Mouse (Mus musculus) adipocyte (in vitro differentiated cells): ENCODE measurements at regions not wholly inside any gene's neighbourhood (a gene's known extent, or its start where the extent isn't known, plus 50 kb on each side); places are given as distances from the start of the nearest gene placed in this dataset.
"Not testable (repeated sequence)": the region's sequence is repeated elsewhere in the genome, so short reads cannot be mapped to it uniquely, and the experiment has no call there.

Experiments used
- DNase-seq: peaks from one replicate; pipeline ENCODE4 v3.0.0-alpha.2; 2016; ENCODE audit warnings: low spot score

DNA sequence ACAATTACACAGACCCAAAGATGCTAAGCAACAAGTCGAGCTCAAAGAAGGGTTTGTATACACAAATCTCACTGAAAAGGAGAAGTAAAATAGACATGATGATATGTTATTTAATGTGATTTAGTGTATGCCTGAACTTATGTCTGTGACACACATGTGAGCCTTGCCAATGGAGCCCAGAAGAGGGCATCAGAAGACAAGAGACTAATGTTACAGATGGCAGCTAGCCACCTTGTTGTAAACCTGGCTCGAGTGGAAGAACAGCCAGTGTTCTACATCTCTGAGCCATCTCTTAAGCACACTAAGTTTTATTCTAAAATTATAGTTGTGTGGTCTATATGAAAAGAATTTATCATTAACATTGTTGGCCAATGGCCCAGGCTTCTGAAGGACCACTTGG, 943.7 kb upstream of the Prmt6 start:
- DNase-seq: peak; percentile 8

DNA sequence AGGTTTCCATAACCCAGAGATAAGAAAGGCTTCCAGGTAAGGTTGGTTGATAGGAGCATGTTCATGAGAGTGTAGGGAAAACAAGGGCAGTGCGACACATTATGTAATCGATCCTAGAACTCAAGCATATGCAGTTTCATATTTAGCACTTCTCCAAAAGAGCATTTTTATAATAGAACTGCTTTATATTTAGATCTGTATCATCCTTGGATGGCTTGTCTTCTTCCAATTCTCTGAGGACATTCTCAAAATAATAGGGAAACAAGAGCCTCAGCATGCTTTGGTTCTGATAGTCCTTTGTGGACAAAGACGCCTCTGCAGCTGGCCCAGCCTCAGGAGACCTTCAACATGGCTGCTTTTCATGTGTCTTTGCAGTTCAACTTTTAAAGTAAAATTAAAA, 915.9 kb upstream of the Prmt6 start:
- no peak for DNase-seq

GRCm38 (mm10) chr3:111141196-111141595, 890.4 kb upstream of the Prmt6 start:
- DNase-seq: not testable (repeated sequence)

- no peak for DNase-seq
Observed at GRCm38 (mm10) chr3:111108982-111109381, 858.2 kb upstream of the Prmt6 start.

GRCm38 (mm10) chr3:111102646-111103045, 851.8 kb upstream of the Prmt6 start:
- DNase-seq: peak; percentile 56

DNA sequence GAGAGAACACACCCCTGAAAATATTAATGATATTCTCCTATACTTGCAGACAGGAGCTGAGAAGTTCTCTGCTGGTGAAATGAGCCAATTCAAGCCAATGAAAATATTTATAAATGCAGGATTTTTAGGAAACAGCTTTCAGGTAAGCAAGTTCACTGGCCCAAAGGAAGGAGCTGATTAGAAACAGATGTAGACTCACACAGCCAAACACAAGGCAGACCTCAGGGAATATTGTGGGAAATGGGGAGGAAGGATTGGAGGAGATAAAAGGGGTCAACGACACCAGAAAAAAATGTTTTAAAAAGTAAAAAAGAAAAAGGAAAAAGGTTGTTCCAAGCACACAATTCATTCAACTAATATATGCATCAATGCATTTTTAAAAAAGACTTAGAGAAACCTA, 823.5 kb upstream of the Prmt6 start:
- no peak for DNase-seq

DNA sequence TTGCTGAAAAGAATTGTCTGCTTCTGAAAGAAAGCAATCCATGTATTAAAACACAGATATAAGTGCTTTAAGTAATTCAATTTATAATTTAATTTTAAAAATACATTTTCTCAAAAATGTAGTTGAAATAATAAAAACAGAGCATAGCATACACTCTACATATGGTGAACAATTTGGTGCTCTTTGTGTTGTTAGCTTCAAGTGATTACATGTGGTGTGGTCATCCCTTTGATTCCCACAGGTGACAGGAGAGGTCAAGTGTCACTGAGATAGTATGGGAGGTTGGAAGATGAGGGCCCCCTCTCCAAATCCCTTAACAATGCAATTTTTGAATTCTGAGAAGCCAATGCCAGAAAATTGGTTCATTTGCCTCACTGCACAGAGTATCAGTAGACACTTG, 819.5 kb upstream of the Prmt6 start:
- no peak for DNase-seq

- no peak for DNase-seq
Observed at GRCm38 (mm10) chr3:111069843-111070242, 819.0 kb upstream of the Prmt6 start.

DNA sequence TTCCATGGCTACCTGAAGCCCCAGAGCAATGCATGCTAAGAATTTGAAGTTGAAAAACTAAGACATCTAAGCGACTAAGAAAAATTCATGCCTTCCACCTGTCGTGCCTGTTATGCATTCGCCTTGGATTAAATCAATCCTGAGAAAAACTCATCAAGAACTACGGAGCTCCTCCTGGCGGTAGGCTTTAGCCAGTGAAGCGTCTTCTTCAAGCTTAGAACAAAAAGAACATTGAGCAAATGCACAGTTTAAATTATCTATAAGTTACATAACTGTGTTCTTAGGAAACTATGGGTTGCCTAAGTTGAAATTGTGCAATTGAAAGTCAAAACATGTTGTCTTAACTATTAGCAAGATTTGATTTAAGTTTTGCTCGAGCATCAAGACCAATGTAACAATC, 818.4 kb upstream of the Prmt6 start:
- peak; percentile 62 for DNase-seq

- no peak for DNase-seq
Observed at GRCm38 (mm10) chr3:111049638-111050037, 798.8 kb upstream of the Prmt6 start.
